Mouse (Mus musculus): ENCODE results near the gene Tbxas1.

Gene Tbxas1

GRCm38 (mm10) chr6:38893615-38894014 lies 18.4 kb downstream of the Tbxas1 start:
- no peak for DNase-seq (ENCODE audit: low spot score in 2 of 2)

DNA sequence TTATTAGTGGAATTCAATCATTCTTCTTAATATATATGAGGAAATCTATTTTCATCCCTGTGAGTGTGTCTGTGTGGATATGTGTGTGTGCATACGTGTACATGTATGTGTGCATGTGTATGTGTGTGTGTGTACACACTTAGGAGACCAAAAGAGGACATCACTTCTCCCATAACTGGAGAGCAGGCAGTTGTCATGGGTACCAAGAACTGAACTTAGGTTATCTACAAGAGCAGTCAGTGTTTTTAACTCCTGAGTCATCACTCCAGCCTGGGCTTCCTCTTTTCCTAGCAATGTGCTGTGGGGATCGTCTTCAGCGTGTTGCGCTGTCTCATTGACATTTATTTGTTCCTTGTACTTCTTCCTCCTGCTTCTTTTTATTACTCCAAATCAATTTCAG lies 24.9 kb downstream of the Tbxas1 start:
- DNase-seq (ENCODE audit: low spot score in 2 of 2) = peak in 1 of 2 experiments; percentile 65

- no peak for DNase-seq (ENCODE audit: low spot score in 2 of 2)
Observed at GRCm38 (mm10) chr6:38900479-38901126, 25.4 kb downstream of the Tbxas1 start.

DNA sequence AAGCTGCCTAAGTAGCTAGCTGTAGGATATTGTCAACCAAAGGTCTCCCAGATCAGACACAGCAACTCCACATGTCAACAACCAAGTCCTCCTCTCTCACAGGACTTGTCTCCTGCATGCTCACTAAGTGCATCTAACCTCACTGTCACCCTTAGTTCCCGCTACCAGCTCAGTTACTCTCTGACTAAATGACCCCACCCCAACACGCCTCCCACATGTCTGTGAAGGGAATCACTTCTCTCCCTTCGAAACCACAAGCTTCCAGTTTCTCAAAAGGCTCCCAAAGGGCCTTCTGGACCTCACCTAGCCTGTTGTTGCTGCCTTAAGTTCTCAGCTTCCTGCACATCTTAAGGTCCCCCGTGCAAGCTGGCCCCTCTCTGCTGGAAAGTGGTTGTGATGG lies 25.9 kb downstream of the Tbxas1 start:
- no peak for DNase-seq (ENCODE audit: low spot score in 2 of 2)

DNA sequence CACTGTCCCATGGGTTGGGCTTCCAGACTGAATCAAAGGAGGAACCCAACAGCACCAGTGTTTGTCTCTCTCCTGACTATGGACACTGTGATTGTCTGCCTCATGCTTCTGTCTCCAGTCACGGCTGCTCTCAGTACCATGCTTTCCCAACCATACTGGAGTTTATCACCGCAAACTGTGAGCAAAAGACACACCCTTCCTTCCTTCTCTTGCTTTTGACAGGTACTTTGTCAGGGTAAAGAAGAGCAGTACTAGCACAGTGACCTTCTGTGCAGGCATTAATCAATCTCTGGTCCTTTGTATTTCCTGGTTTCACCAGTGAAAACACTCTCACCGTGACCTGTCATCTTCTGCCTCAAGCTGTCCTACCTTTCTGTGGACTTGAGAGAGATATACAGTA lies 26.4 kb downstream of the Tbxas1 start:
- no peak for DNase-seq (ENCODE audit: low spot score in 2 of 2)

DNA sequence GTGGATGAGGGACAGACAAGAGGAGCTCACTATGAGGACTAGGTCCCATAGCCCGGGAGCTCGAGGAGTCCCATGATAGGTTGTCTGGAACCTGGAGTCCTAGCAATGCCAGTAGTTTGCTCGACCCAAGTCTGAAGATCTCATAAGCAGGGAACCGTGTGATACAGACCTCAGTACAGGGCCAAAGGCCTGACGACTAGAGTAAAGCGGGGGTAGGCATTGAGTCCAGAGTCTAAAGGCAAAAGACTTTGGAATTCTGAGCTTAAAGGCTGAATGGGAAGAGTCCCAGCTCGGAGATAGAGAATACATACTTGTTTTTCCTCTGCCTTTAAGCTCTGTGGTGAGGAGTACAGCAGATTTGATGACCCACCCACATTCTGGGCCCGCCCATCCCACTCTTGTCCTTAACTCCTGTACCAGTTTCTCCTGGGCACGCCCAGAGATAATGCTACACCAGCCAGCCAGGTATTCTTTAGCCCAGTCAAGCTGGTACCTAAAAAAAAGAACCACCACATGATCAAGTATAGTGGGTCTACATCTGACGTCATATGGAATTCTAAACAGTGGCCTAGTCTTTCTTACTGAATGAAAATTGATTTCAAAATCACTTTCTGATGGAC lies 27.7 kb downstream of the Tbxas1 start:
- no peak for DNase-seq (ENCODE audit: low spot score in 2 of 2)

DNA sequence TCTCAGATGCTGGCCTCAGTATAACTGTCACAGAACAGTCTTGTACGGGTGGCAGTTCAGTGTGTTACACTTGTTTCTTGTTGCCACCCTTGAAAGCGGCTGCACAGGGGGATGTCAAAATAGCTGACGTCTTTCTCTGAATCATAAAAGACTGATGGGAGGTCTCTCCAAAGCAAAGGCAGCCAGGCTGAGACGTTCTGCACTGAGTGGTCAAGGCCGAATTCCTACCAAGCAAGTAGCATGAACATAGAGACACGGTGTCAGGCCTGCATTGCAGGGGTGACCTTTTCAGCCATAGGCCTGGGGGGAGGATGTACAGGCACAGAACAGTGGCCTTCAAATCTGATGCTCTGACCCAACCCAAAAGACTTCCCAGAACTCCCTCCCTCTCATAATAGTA lies 30.8 kb downstream of the Tbxas1 start:
- no peak for DNase-seq (ENCODE audit: low spot score in 2 of 2)

- DNase-seq (ENCODE audit: low spot score in 2 of 2) = no peak
Observed at GRCm38 (mm10) chr6:38908401-38908800, 33.2 kb downstream of the Tbxas1 start.

DNA sequence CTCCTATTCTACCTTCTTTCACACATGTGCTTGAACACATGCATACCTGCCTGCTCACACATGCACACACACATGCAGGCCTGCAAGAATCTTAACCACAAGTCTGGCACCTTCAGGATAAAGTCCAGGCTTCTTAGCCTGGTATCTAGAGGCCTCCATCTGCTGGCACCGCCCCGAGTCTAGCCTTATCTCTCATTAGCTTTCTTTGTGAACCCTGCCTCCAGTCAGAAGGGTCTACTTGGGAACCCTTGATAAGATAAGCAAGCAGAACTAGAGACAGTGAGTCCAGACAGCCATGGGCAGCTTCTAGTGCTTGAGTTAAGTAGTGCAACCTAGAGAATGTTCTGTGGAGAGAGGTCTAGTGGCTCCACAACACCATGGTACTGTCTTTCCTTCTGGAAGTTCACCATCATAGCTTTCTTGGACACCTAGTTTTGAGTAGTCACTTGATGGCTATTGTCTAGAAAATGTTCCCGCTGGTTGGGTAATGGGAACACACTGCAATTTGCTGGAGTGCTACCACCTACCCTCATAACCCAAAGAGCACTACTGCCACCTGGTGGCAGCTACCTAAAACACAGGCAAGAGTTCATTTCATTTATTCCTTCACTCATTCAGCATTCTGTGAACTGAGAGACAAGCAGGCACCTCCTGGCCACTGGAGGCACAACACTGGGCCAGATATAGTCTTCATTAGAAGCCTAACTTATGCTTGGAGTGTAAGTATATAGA lies 35.8 kb downstream of the Tbxas1 start:
- DNase-seq (ENCODE audit: low spot score in 2 of 2) = peak; percentile 85 to 91

DNA sequence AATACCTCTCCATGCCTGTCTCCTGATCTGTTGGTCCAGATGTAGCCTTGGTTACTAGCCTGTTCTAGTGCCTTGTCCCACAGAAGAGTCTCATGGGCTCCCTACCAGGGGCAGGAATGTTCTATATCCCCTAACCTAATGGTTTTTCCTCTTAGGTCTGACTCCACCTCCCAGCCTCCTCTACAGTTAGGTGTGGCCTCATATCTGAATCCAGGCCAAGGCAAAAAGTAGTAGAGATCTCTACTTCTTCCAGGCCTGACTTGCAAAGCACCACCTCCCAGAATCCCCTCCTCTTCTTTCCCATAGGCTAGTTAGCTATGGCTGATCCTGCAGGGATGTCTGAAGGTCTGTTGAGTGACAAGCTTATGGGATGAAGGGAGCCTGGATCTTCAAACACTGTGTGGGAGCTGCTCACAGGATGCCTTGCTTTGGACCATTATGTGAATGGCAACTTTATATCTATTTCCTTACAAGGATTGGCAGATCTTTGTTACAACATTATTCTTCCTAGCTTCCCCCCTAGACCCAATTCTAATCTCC lies 37.0 kb downstream of the Tbxas1 start:
- no peak for DNase-seq (ENCODE audit: low spot score in 2 of 2)

- DNase-seq (ENCODE audit: low spot score in 2 of 2) = no peak
Observed at GRCm38 (mm10) chr6:38912845-38913244, 37.6 kb downstream of the Tbxas1 start.

DNA sequence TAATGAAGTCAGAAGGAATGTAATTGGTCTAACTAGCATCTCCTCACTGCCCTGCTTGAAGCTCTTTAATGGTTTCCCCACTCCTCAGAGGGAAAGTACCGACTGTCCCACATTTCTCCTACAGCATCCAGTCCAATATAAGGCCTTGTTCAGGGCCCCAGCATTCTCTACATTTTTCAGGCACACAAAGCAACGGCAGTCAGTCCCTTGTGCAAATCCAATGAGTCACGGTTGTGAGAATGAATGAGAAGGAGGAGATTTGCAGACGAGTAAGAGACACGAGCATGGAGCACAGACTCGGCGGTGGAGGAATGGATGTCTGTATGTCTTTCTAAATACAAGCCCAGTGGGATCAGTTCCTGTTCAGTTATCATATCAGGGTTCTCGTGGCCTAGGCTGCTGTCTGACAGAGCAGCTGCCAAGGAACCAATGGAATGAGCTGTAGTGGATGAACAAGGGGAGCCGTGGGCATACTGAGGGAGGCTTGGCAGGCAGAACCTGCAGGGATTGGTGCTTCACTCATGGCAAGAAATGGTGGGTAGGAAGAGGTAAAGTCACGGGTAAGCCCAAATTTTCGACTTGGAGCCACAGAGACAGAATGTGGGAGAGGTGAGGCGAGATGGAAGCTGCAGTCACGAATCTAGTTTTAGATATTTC lies 38.3 kb downstream of the Tbxas1 start:
- DNase-seq (ENCODE audit: low spot score in 2 of 2) = no peak

GRCm38 (mm10) chr6:38914181-38914580 lies 39.0 kb downstream of the Tbxas1 start:
- no peak for DNase-seq (ENCODE audit: low spot score in 2 of 2)

GRCm38 (mm10) chr6:38915776-38916175 lies 40.6 kb downstream of the Tbxas1 start:
- no peak for DNase-seq (ENCODE audit: low spot score in 2 of 2)

- DNase-seq (ENCODE audit: low spot score in 2 of 2) = no peak
Observed at GRCm38 (mm10) chr6:38916571-38916970, 41.4 kb downstream of the Tbxas1 start.

DNA sequence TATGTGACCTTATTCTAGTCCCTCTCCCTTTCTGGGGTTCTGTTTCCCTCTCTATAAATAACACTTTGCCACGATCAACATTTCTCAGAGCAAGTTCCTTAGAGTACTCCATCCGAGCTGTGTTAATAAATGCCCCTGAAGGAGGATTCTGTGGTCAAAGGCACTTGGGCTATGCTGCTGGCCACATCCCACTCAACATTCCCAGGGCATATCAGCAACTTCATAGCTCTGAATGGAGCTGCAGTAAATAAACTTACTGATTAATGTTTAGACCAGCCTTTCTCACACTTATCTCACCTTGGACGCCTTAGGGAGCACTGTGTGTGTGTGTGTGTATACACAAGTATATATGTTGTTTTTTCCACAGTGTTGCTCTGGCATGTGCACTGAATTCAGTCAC lies 42.2 kb downstream of the Tbxas1 start:
- no peak for DNase-seq (ENCODE audit: low spot score in 2 of 2)

- no peak for DNase-seq (ENCODE audit: low spot score in 2 of 2)
Observed at GRCm38 (mm10) chr6:38918728-38919127, 43.5 kb downstream of the Tbxas1 start.

DNA sequence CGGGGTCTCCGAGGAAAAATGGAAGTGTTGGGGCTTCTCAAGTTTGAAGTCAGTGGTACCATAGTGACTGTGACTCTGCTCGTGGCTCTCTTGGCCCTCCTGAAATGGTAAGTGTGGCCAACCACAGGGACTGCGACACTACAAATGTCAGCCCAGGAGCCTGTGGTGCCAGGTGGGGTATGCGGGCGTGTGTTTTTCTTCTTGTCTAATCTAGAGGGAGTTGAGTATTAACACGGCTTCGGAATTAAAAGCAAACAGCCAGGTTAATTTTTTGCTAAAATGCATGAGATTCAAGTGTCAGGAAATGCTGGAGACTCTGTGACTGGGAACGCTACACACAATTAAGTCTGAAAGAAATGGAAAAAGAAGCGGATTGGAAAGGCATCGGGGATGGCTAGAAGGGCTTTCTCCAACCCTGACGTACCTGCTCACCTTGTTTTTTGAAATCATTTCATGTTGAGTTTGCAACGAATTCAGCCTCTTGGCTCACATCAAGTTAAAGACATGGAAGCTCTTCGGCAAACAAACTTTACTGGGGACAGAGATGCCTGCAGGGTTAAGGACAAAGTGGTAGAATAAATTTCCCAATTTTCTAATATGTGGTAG lies 44.0 kb downstream of the Tbxas1 start:
- no peak for DNase-seq (ENCODE audit: low spot score in 2 of 2)

DNA sequence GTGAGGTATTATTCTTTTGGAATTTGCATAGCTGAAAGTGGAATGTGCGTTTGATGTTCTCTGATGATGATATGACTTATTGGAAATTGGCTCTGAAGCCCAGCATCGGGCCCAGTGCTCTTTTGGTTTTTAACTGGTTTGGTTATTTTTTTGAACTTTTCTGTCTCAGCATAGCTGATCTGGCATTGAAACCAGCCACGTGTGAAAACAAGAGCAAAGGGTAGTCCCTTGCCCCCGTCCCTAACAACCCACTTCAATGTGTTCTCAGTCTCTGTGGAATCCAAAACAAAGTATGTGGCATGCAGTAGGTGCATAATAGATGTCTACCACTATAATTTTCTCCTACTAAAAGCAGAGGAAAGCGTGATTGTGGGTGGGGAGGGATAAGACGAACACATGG lies 44.9 kb downstream of the Tbxas1 start:
- no peak for DNase-seq (ENCODE audit: low spot score in 2 of 2)

DNA sequence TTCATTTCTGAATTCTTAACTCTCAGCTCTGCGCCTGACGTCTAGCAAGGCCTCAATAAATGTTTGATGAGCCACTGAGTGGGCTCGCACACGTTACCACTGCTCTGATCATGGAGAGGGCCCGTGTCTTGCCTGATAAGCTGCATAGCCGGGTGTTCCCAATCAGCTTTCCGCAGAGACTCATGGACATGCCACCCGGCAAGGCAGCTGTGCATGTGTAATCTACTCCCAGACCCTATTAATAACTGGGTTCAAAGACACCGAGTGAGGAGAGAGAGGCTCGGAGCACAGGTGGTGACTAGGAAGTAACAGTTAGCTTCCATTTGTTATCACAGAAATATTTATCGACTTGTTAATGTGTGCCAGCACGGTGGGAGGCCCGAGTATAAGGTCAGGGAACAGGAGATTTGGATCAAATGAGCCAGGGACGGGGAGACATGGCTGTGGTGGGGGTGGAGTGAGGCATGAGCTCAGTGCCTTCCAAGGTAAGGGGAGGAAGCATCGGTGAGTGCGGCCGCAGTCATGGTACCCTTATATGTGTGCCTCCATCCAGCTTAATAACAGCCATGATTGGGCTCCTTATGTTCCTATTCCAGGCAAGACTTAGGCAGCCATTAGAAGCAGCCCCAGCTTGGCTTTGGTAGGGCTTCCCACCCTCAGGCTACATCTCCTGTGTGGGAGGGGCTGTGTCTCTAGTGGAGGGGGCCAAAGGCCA lies 46.0 kb downstream of the Tbxas1 start:
- DNase-seq (ENCODE audit: low spot score in 2 of 2) = no peak

GRCm38 (mm10) chr6:38921810-38922116 lies 46.6 kb downstream of the Tbxas1 start:
- DNase-seq (ENCODE audit: low spot score in 2 of 2) = no peak

Measured in spleen, postnatal 4 days (tissue).